In the genomic region with DNA sequence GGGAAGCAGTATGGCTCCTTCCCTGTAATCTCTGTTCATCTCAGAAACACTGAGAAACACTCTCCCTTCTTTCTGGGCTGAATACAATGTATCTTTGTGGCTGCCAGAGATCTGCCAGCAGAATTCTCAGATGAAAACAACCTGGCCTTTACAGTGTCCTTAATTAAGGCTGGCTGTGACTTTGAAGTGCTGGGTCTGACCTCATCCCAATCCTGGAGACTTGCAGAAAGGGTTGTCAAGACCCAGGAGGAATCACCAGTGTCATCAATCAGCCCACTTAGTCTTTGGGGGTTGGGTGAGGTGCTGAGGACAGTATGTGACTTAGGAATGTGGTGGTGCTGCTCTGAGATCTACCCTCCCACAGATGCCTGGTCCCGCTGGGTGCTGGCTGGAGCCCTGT, we compare ENCODE assay signal across 21 mouse cellular contexts. TPM values are rescaled to one million over a fixed set of nuclear protein-coding genes. Genes with fewer than 3 reads are reported as not detected.
A peak's percentile ranks its signal among the peaks of the same experiment; 100 is the strongest.
DNase-seq lines count a peak whose midpoint lies in the region; ATAC-seq and TF ChIP-seq lines count a peak whose summit lies in the region.
"Had no signal": no experiment of that assay in that cellular context is flagged by ENCODE, and none has a peak within 500 bp of the region (broad histone marks: within the 10 kb centered on the region; RNA-seq: fewer than 3 reads in every experiment).

No protein-coding gene starts in this region.

- no peaks in the 10 kb centered on the region for H3K4me1 ChIP-seq in heart, embryonic 12.5 days (replicated peaks)
- H3K4me1 ChIP-seq in heart, embryonic 11.5 days (ENCODE audit: control insufficient read depth, insufficient read depth, low read length): no peaks in the 10 kb centered on the region
- no peaks in the 10 kb centered on the region; the same call in 1 of the 2 replicates for H3K4me1 ChIP-seq in lung, postnatal 0 days (ENCODE audit: insufficient read depth, low read depth, low read length)
- H3K4me1 ChIP-seq: embryonic facial prominence, embryonic 12.5 days; embryonic facial prominence, embryonic 15.5 days; hindbrain, embryonic 13.5 days had no signal

- no peaks in the 10 kb centered on the region for H3K27me3 ChIP-seq in heart, embryonic 12.5 days (replicated peaks)
- no peaks in the 10 kb centered on the region for H3K27me3 ChIP-seq in heart, embryonic 11.5 days (ENCODE audit: control insufficient read depth, insufficient read depth, low read length)
- H3K27me3 ChIP-seq in lung, postnatal 0 days (replicated peaks; ENCODE audit: insufficient read depth, low read length): no peaks in the 10 kb centered on the region
- H3K27me3 ChIP-seq: embryonic facial prominence, embryonic 12.5 days; embryonic facial prominence, embryonic 15.5 days; hindbrain, embryonic 13.5 days; Patski had no signal

- H3K9me3 ChIP-seq in heart, embryonic 12.5 days (replicated peaks): no peaks in the 10 kb centered on the region
- no peaks in the 10 kb centered on the region for H3K9me3 ChIP-seq in heart, embryonic 11.5 days (replicated peaks; ENCODE audit: control insufficient read depth, low read length)
- H3K9me3 ChIP-seq in lung, postnatal 0 days (ENCODE audit: low read length): no peaks in the 10 kb centered on the region
- H3K9me3 ChIP-seq: embryonic facial prominence, embryonic 12.5 days; embryonic facial prominence, embryonic 15.5 days; hindbrain, embryonic 13.5 days had no signal

- H3K9ac ChIP-seq in heart, embryonic 12.5 days: no peak overlapping the region
- H3K9ac ChIP-seq in heart, embryonic 11.5 days (ENCODE audit: low read depth, low read length): no peak overlapping the region
- H3K9ac ChIP-seq in lung, postnatal 0 days (replicated peaks; ENCODE audit: low read depth): no peak overlapping the region
- H3K9ac ChIP-seq: embryonic facial prominence, embryonic 12.5 days; embryonic facial prominence, embryonic 15.5 days; forebrain, postnatal 0 days; hindbrain, embryonic 13.5 days had no signal

- no peak overlapping the region for H3K4me3 ChIP-seq in heart, embryonic 12.5 days
- H3K4me3 ChIP-seq in heart, embryonic 11.5 days (ENCODE audit: low read depth, low read length): no peak overlapping the region
- no peak overlapping the region for H3K4me3 ChIP-seq in lung, postnatal 0 days (ENCODE audit: low read depth, low read length)
- H3K4me3 ChIP-seq: embryonic facial prominence, embryonic 12.5 days; embryonic facial prominence, embryonic 15.5 days; gastrocnemius, adult 2 months; hindbrain, embryonic 13.5 days had no signal

- DNase-seq in lung, postnatal 0 days (ENCODE audit: low spot score): peak; percentile 65
- no peak for DNase-seq in lung, postnatal 25 days (ENCODE audit: low spot score)
- peak; percentile 33 for DNase-seq in ovary, adult 18-20 months (ENCODE audit: low spot score)
- DNase-seq in ovary, postnatal 36 days (ENCODE audit: low spot score): no peak
- DNase-seq in testis, postnatal 14 days (ENCODE audit: low spot score): peak; percentile 68
- no peak for DNase-seq in embryo, embryonic 9.5 days (ENCODE audit: extremely low spot score)
- DNase-seq: adrenal gland, postnatal 10 days; cerebellum, adult 18-20 months; cerebellum, postnatal 14 days; forebrain, postnatal 0 days; gastrocnemius, adult 2 months; gastrocnemius, postnatal 25 days; heart, adult 18-20 months had no signal

- TF ChIP-seq EP300 in lung, postnatal 0 days (IDR thresholded peaks at IDR 0.05): no peak

- H3K36me3 ChIP-seq in heart, embryonic 12.5 days: peaks cover 92% of the 10 kb centered on the region
- peaks cover 12% of the 10 kb centered on the region for H3K36me3 ChIP-seq in heart, embryonic 11.5 days (ENCODE audit: control insufficient read depth, insufficient read depth, low read length)
- H3K36me3 ChIP-seq in lung, postnatal 0 days (ENCODE audit: insufficient read depth, low read length): peaks cover 5% of the 10 kb centered on the region; the same call in 1 of the 2 replicates

- ATAC-seq in heart, embryonic 12.5 days (ENCODE audit: insufficient number of reproducible peaks, low FRiP score): peak; percentile 26; the same call in 1 of the 2 replicates
- no peak for ATAC-seq in heart, embryonic 11.5 days (replicated peaks; ENCODE audit: insufficient number of reproducible peaks, low FRiP score, low TSS enrichment)
- peak; percentile 23 for ATAC-seq in lung, postnatal 0 days
- ATAC-seq: forebrain, embryonic 14.5 days; forebrain, postnatal 0 days; hindbrain, postnatal 0 days; Patski had no signal

- no peak overlapping the region for H3K27ac ChIP-seq in heart, embryonic 12.5 days (ENCODE audit: poor library complexity, severe bottlenecking)
- H3K27ac ChIP-seq in heart, embryonic 11.5 days (ENCODE audit: low read depth, low read length): no peak overlapping the region
- H3K27ac ChIP-seq in lung, postnatal 0 days (ENCODE audit: low read length): no peak overlapping the region
- H3K27ac ChIP-seq: embryonic facial prominence, embryonic 15.5 days; gastrocnemius, adult 2 months; hindbrain, embryonic 13.5 days; hindbrain, postnatal 0 days had no signal

- no peak overlapping the region for H3K4me2 ChIP-seq in heart, embryonic 12.5 days
- no peak overlapping the region for H3K4me2 ChIP-seq in heart, embryonic 11.5 days
- H3K4me2 ChIP-seq in lung, postnatal 0 days (replicated peaks; ENCODE audit: low read depth, low read length): no peak overlapping the region
- H3K4me2 ChIP-seq: embryonic facial prominence, embryonic 12.5 days; embryonic facial prominence, embryonic 15.5 days; hindbrain, embryonic 13.5 days had no signal

- no peak for TF ChIP-seq CTCF in lung, postnatal 0 days (IDR thresholded peaks at IDR 0.05)

- WGBS in heart, embryonic 12.5 days: 42% methylated on average over 1 of the region's 1 CpGs
- WGBS in heart, embryonic 11.5 days (ENCODE audit: insufficient replicate concordance): 37% methylated on average over 1 of the region's 1 CpGs
- 79% methylated on average over 1 of the region's 1 CpGs for WGBS in lung, postnatal 0 days

RNA-seq across cellular contexts. Expression of gene Uck1, which starts 6.6 kb away (rescaled TPM):
- polyA plus RNA-seq in heart, embryonic 12.5 days (2016; fragmentation: Nextera tagmentation; extraction: Ambion mirVana): 42.7 and 44.2 TPM in 2 replicates
- 42.1 and 44.3 TPM in 2 replicates for polyA plus RNA-seq in heart, embryonic 11.5 days (2014; fragmentation: Nextera tagmentation; extraction: Ambion mirVana)
- polyA plus RNA-seq in lung, postnatal 0 days (2015; fragmentation: Nextera tagmentation; extraction: Ambion mirVana): 50.9 and 57.7 TPM in 2 replicates

RNA-seq across cellular contexts. Expression of gene Pomt1, which starts 17.0 kb away (rescaled TPM):
- 16.6 and 18.3 TPM in 2 replicates for polyA plus RNA-seq in heart, embryonic 12.5 days (2016; fragmentation: Nextera tagmentation; extraction: Ambion mirVana)
- polyA plus RNA-seq in heart, embryonic 11.5 days (2014; fragmentation: Nextera tagmentation; extraction: Ambion mirVana): 12.9 and 15.3 TPM in 2 replicates
- polyA plus RNA-seq in lung, postnatal 0 days (2015; fragmentation: Nextera tagmentation; extraction: Ambion mirVana): 9.2 TPM in 2 replicates

RNA-seq across cellular contexts. Expression of gene Golga2, which starts 33.8 kb away (rescaled TPM):
- polyA plus RNA-seq in heart, embryonic 12.5 days (2016; fragmentation: Nextera tagmentation; extraction: Ambion mirVana): 28.4 and 30.7 TPM in 2 replicates
- polyA plus RNA-seq in heart, embryonic 11.5 days (2014; fragmentation: Nextera tagmentation; extraction: Ambion mirVana): 20.5 and 26.8 TPM in 2 replicates
- polyA plus RNA-seq in lung, postnatal 0 days (2015; fragmentation: Nextera tagmentation; extraction: Ambion mirVana): 20.0 and 21.9 TPM in 2 replicates

RNA-seq across cellular contexts. Expression of gene Swi5, which starts 34.5 kb away (rescaled TPM):
- 284 and 317 TPM in 2 replicates for polyA plus RNA-seq in heart, embryonic 12.5 days (2016; fragmentation: Nextera tagmentation; extraction: Ambion mirVana)
- 125 and 339 TPM in 2 replicates for polyA plus RNA-seq in heart, embryonic 11.5 days (2014; fragmentation: Nextera tagmentation; extraction: Ambion mirVana)
- polyA plus RNA-seq in lung, postnatal 0 days (2015; fragmentation: Nextera tagmentation; extraction: Ambion mirVana): 290 and 299 TPM in 2 replicates

Comparison
In these comparisons a context has a peak if more than half of its experiments do, and no peak if none do; other contexts are left out.
1. DNase-seq: peak in lung, postnatal 0 days (single experiment), ovary, adult 18-20 months (single experiment) and testis, postnatal 14 days (single experiment); none in lung, postnatal 25 days (single experiment), ovary, postnatal 36 days (single experiment) and embryo, embryonic 9.5 days (single experiment).